Mouse (Mus musculus): Measurements from ENCODE around the gene Col2a1. TPM values are rescaled to one million over a fixed set of nuclear protein-coding genes. Genes with fewer than 3 reads are reported as not detected.

Col2a1 gene
- total RNA-seq, 2 experiments from 2014 or later: 3.8 TPM

GRCm38 (mm10) chr15:97963989-97964835 is 40.3 kb downstream of the Col2a1 start, which contains the start of gene Tmem106c:
TSS of gene Tmem106c (plus strand) at chr15:97964200.
- peak; percentile 85 to 90 for DNase-seq (ENCODE audit: low spot score in 2 of 2)

GRCm38 (mm10) chr15:97963329-97963988 is 41.0 kb downstream of the Col2a1 start:
- no peak for DNase-seq (ENCODE audit: low spot score in 2 of 2)

DNA sequence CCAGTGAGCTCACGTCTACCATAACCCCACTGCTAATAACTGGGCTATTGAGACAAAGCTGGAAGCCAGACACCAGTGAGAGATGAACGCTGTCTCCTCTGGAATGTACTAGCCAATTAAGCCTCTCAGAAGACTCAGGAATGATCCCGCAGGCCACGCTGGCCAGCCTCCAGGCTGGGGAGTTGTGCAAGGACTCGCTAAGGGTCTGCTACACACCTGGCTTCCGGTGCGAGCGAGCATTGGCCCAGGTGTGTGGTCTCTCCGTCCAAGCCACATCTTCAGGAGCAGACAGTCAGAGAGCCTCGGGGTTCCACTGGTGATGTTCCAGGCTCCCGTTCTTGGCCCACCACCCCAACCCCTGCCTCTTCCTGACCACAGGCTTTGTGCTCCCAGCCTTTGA is 48.1 kb downstream of the Col2a1 start:
- DNase-seq (ENCODE audit: low spot score in 2 of 2): no peak

GRCm38 (mm10) chr15:97955742-97956141 is 48.8 kb downstream of the Col2a1 start:
- DNase-seq (ENCODE audit: low spot score in 2 of 2): no peak

- DNase-seq (ENCODE audit: low spot score in 2 of 2): no peak
Observed at GRCm38 (mm10) chr15:97955286-97955685, 49.2 kb downstream of the Col2a1 start.

GRCm38 (mm10) chr15:97954671-97955070 is 49.8 kb downstream of the Col2a1 start:
- DNase-seq (ENCODE audit: low spot score in 2 of 2): no peak

DNA sequence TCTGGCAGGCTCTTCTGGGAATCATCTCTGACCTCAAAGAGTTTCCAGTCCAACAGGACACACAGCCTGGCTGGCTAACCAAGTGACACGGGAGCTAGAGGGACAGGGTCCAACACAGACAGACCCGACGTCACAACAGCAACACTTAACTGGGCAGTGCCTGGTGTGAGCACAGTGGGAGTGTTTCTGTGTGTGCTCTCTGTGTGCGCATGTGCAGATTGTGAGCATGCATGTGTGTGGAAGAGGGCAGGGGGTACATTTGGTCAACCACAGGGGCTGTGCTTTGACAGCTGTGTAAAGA is 51.7 kb downstream of the Col2a1 start:
- DNase-seq (ENCODE audit: low spot score in 2 of 2): no peak

DNA sequence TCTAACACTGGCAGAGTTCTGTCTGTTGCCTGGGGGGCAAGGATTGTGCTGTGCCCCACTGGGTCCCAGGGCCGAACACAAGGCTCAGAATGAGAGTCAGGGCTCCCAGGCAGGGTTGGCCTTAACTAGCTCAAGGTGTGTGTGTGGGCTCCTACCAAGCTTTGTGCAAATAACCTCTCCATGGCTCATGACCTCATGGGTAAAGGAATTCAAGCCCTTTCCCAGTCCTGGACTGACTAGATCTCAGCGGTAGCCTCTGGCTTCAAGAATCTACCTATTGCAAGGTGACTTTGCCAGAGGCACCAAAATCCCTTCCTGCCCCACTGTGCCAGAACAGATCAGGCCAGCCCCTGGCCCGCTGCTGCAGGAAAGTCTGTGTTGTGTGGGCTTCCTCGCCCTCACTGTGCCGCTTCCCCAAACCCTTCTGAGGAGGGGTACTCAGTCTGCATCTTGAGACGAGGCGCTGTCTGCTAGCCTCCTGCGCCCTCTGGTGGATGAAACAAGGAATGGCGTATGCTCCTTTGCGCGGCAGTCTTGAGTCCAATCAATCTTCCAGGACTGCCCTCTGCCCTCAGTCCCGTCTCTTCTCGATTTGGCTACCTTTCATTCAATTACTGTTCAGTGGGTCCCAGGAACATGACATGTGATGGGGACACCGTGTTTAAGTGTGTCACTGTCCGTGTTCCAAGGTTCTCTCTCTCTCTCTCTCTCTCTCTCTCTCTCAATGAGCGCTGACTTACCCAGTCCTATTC is 52.2 kb downstream of the Col2a1 start:
- no peak for DNase-seq (ENCODE audit: low spot score in 2 of 2)

DNA sequence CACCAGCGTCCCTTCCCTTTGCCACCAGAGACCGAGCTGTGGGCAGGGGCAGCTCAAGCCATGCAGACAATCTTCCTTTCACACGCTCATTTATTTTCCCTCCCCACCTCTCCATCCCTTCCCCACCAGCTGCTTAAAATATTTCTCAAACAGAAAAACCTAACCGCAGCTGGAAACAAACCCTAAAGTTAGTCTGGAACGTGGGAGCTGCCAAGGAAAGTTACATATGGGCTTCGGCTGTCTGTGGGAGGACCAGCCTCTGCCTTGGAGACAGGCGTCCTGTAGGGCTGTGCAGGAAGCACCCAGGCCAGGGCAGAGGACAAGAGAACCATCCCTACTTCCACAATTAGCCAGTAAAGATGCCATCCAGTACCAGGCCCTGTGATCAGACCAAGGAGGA is 54.3 kb downstream of the Col2a1 start:
- DNase-seq (ENCODE audit: low spot score in 2 of 2): no peak

GRCm38 (mm10) chr15:97949706-97950105 is 54.8 kb downstream of the Col2a1 start:
- no peak for DNase-seq (ENCODE audit: low spot score in 2 of 2)

- DNase-seq (ENCODE audit: low spot score in 2 of 2): no peak
Observed at GRCm38 (mm10) chr15:97948720-97949119, 55.8 kb downstream of the Col2a1 start.

GRCm38 (mm10) chr15:97945656-97946315 is 58.7 kb downstream of the Col2a1 start:
- DNase-seq (ENCODE audit: low spot score in 2 of 2): no peak

DNA sequence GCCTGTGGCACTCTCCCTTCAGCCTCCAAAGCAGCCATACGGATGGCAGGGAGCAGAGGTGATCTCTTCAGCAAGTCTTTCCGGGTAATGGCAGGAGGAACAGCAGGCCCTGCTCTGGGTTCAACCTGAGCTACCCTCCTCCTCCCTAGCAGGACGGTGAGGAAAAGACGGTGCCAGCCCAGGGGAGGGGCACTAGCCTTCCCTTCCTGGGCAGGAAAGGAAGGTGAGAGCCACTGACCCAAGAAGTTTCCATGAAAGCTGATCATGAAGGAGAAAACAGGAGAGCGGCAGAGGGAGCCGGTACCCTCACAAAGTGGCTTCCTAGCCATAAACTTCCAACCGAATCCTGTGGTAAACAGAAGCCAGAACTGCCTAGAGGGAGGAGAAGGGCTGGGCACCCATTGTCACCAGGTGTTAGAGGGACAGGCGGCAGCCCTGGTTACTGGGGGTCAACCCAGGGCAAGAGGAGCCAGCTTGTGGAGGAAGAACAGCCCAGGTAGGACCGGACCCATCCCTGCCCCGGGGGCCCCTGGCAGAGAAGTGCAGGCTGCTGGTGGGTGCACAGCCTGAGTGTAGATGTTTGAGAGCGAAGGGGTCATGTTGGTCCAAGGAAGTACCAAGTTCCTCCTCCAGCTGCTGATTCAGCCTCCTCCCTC is 59.4 kb downstream of the Col2a1 start:
- no peak for DNase-seq (ENCODE audit: low spot score in 2 of 2)

- DNase-seq (ENCODE audit: low spot score in 2 of 2): no peak
Observed at GRCm38 (mm10) chr15:97943356-97943755, 61.1 kb downstream of the Col2a1 start.

DNA sequence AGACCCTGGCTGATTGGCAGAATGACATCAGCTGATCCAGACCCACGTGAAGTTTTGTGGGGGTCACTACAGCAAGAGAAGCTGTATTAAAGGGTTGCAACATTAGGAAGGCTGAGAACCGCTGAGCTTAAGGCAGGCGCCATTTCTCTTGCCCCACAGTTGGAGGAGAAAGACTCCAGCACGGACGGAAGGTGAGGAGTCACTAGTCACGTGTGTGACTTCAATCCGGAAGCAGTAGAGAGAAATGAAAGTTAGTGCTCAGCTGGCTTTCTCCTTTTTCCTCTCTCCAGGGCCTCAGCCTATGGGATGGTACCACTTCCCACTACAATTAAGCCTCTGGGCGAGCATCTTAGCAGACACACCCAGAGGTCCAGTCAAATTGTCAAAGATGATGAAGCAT is 62.0 kb downstream of the Col2a1 start:
- no peak for DNase-seq (ENCODE audit: low spot score in 2 of 2)

DNA sequence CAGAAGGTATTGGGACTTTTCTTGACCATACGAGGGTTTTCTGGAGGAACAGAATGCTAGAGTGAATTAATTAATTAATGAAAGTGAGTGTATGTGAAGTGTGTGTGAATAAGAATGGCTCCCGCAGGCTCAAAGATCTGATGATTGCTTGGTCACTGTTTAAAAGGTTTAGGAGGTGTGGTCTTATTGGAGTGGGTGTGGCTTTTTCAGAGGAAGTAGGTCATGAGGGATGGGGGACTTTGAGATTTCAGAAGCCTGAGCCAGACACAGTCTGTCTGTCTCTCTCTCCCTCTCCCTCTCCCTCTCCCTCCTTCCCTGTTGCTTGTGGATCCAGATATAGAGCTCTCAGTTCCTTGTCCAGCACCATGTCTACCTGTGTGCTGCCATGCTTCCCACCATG is 63.2 kb downstream of the Col2a1 start:
- DNase-seq (ENCODE audit: low spot score in 2 of 2): no peak

- no peak for DNase-seq (ENCODE audit: low spot score in 2 of 2)
Observed at GRCm38 (mm10) chr15:97940088-97940487, 64.4 kb downstream of the Col2a1 start.

DNA sequence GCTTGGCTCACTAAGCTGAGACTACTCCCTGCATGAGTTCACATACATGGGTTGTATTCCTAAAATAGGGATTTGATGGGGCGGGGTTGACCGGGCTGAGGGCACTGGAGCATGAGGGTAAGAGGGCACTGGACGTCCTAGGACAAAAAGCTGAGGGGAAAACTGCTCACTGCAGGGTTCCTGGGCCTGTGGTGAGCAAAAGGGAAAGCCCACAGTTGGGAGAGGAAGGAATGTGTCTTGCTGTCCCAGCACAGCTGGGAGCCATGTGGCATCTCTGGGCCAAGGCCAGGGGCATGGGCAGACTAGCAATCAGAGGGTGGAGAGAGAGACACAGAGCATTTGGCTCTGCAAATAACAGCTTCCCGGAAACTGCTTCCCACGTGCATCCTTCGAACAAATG is 65.9 kb downstream of the Col2a1 start:
- DNase-seq (ENCODE audit: low spot score in 2 of 2): no peak

- DNase-seq (ENCODE audit: low spot score in 2 of 2): no peak
Observed at GRCm38 (mm10) chr15:97932441-97932840, 72.1 kb downstream of the Col2a1 start.

GRCm38 (mm10) chr15:97929259-97929824 is 75.2 kb downstream of the Col2a1 start:
- DNase-seq (ENCODE audit: low spot score in 2 of 2): no peak

- no peak for DNase-seq (ENCODE audit: low spot score in 2 of 2)
Observed at GRCm38 (mm10) chr15:97927821-97928220, 76.7 kb downstream of the Col2a1 start.

Data from adrenal gland, postnatal 4 days (tissue).